Mouse (Mus musculus): ENCODE results near the gene Duoxa1.

Gene Duoxa1

GRCm38 (mm10) chr2:122298096-122298499 lies 15.4 kb downstream of the Duoxa1 start, which contains the start of gene Duox2:
Gene Duox2, minus strand, starts transcription at chr2:122298449.
- no peak for DNase-seq (ENCODE audit: low read depth, low spot score)

GRCm38 (mm10) chr2:122297271-122298095 lies 16.0 kb downstream of the Duoxa1 start:
- DNase-seq (ENCODE audit: low read depth, low spot score): no peak

- no peak for DNase-seq (ENCODE audit: low read depth, low spot score)
These were observed 18.6 kb downstream of the Duoxa1 start for GRCm38 (mm10) chr2:122294916-122295315.

GRCm38 (mm10) chr2:122286137-122286536 lies 27.4 kb downstream of the Duoxa1 start:
- DNase-seq (ENCODE audit: low read depth, low spot score): no peak

GRCm38 (mm10) chr2:122284091-122284490 lies 29.4 kb downstream of the Duoxa1 start:
- no peak for DNase-seq (ENCODE audit: low read depth, low spot score)

- DNase-seq (ENCODE audit: low read depth, low spot score): no peak
These were observed 34.8 kb downstream of the Duoxa1 start for GRCm38 (mm10) chr2:122278769-122279168.

- DNase-seq (ENCODE audit: low read depth, low spot score): no peak
These were observed 46.9 kb downstream of the Duoxa1 start for GRCm38 (mm10) chr2:122266407-122267193.

- DNase-seq (ENCODE audit: low read depth, low spot score): no peak
These were observed 48.8 kb downstream of the Duoxa1 start for GRCm38 (mm10) chr2:122264690-122265089.

GRCm38 (mm10) chr2:122260729-122261128 lies 52.8 kb downstream of the Duoxa1 start:
- DNase-seq (ENCODE audit: low read depth, low spot score): no peak

GRCm38 (mm10) chr2:122255997-122256396 lies 57.5 kb downstream of the Duoxa1 start:
- DNase-seq (ENCODE audit: low read depth, low spot score): no peak

Data from skeletal muscle tissue, adult 2 months (tissue).